Mouse (Mus musculus) neural tube, embryonic 11.5 days (tissue): ENCODE measurements around the gene Klhl35. TPM values are rescaled to one million over a fixed set of nuclear protein-coding genes. Genes with fewer than 3 reads are reported as not detected.
A peak's percentile ranks its signal among the peaks of the same experiment; 100 is the strongest.

Experiments used
- ATAC-seq: fragments of 200-750 bp; cut with Nextera tagmentation; 2 replicates; pipeline ENCODE4 v1.8.0; 2017; ENCODE audit warnings: moderate number of reproducible peaks, mild to moderate bottlenecking, moderate TSS enrichment, moderate library complexity; ENCODE audit not compliant: insufficient read depth, low FRiP score, low TSS enrichment
- DNase-seq: peaks from one replicate; pipeline ENCODE4 v3.0.0-alpha.2; 2015; ENCODE audit warnings: low spot score
- H3K27ac ChIP-seq: fragments of 300-500 bp; sonication (generic); 2 replicates; pipeline ENCODE4 v1.5.1; 2014; ENCODE audit warnings: low read depth, mild to moderate bottlenecking, low read length
- H3K27me3 ChIP-seq: fragments of 300-500 bp; sonication (generic); 2 replicates; pipeline ENCODE4 v1.6.1; 2014; ENCODE audit warnings: mild to moderate bottlenecking, low read length, mixed read lengths; ENCODE audit not compliant: control insufficient read depth, insufficient read depth
- H3K36me3 ChIP-seq: fragments of 300-500 bp; sonication (generic); 2 replicates; pipeline ENCODE4 v1.6.1; 2014; ENCODE audit warnings: mild to moderate bottlenecking, low read length, moderate library complexity, mixed read lengths; ENCODE audit not compliant: control insufficient read depth, insufficient read depth
- H3K4me1 ChIP-seq: fragments of 300-500 bp; sonication (generic); 2 replicates; pipeline ENCODE4 v1.6.1; 2014; ENCODE audit warnings: low read length, mixed read lengths; ENCODE audit not compliant: control insufficient read depth, insufficient read depth
- H3K4me2 ChIP-seq: fragments of 300-500 bp; sonication (generic); 2 replicates; pipeline ENCODE4 v1.6.1; 2014; ENCODE audit warnings: low read depth, mild to moderate bottlenecking, moderate library complexity
- H3K4me3 ChIP-seq: fragments of 300-500 bp; sonication (generic); 2 replicates; pipeline ENCODE4 v1.5.1; 2014; ENCODE audit warnings: low read depth, low read length
- H3K9ac ChIP-seq: fragments of 300-500 bp; sonication (generic); 2 replicates; pipeline ENCODE4 v1.6.1; 2014; ENCODE audit warnings: mild to moderate bottlenecking, low read length
- H3K9me3 ChIP-seq: fragments of 300-500 bp; sonication (generic); 2 replicates; pipeline ENCODE4 v1.6.1; 2016; ENCODE audit warnings: low read length; ENCODE audit not compliant: control insufficient read depth
- WGBS: fragments of 180-500 bp; shearing (Covaris S2); extraction: QIAGEN DNeasy Blood & Tissue Kit; methylation state at CpG from one replicate; pipeline ENCODE4 v1.1.7; 2014; 5-methylcytosine and 5-hydroxymethylcytosine counted together
- polyA plus RNA-seq: library from polyadenylated mRNA; unstranded; fragments of >200 nt; fragmentation: Nextera tagmentation; extraction: Ambion mirVana; gene quantifications from 2 replicates; pipeline ENCODE4 v1.2.1, GENCODE M21; 2014

The Klhl35 gene
- polyA plus RNA-seq, 1 experiment from 2014 or later: 31.4 TPM

DNA sequence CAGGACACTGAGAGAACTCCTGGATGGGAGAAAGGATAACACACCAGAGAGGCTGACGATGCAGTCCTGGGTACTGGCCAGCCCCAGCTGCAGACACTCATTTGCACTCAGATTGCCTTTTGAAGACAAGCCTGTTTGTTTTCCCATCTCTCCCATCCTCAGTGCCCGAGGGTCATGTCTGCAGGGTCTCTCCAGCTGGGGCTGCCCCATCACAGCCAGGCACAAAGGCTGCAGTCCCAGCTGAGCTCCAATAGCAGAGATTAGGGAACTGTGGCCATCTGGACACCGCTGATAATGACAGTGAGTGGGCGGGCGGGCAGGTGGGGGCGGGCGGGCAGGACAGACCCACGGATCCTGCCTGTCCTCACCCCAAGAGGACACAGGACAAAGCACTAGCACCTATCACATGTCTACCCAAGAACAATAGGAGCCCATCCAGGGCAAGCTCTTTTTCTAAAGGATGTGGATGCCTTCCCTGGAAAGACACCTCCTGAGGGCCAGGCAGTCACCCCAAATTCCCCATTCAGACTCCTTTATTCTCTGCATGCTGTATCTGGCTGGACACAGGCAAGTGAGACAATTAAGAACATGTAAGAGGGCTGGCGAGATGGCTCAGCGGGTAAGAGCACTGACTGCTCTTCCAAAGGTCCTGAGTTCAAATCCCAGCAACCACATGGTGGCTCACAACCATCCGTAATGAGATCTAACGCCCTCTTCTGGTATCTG, 9.2 kb downstream of the Klhl35 start:
- H3K27ac ChIP-seq: peak overlapping the region; percentile 69
- ATAC-seq (peak; percentile 78), DNase-seq (peak; percentile 76)
- H3K9ac ChIP-seq: no peak overlapping the region
- H3K27me3 ChIP-seq: no peaks in the 10 kb centered on the region
- H3K36me3 ChIP-seq: peaks cover 18% of the 10 kb centered on the region
- H3K4me3 ChIP-seq: no peak overlapping the region
- H3K9me3 ChIP-seq: no peaks in the 10 kb centered on the region
- 59% methylated on average over 12 of the region's 12 CpGs for WGBS
- H3K4me1 ChIP-seq: peaks cover 3% of the 10 kb centered on the region; the same call in 1 of the 2 replicates
- no peak overlapping the region for H3K4me2 ChIP-seq

DNA sequence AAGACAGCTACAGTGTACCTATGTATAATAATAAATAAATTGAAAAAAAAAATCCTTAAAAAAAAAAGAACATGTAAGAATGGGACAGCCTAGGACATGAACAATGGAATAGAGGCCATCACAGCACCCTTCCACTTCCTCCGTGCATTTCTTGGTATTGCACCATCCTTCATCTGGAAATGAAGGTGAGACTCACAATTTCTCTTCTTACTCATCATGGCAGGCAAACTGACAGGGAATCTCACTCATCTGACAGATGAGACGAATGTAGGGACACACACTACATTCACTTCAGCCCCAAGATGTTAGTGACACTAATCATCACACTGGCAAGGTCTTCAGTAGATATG, 9.7 kb downstream of the Klhl35 start:
- ATAC-seq (no peak), DNase-seq (peak; percentile 4)
- H3K9me3 ChIP-seq: no peaks in the 10 kb centered on the region
- peaks cover 3% of the 10 kb centered on the region; the same call in 1 of the 2 replicates for H3K4me1 ChIP-seq
- no peaks in the 10 kb centered on the region for H3K27me3 ChIP-seq
- peaks cover 18% of the 10 kb centered on the region for H3K36me3 ChIP-seq
- H3K9ac ChIP-seq: no peak overlapping the region
- peak overlapping the region; percentile 69 for H3K27ac ChIP-seq
- H3K4me3 ChIP-seq: no peak overlapping the region
- H3K4me2 ChIP-seq: no peak overlapping the region
- 88% methylated on average over 2 of the region's 2 CpGs for WGBS

DNA sequence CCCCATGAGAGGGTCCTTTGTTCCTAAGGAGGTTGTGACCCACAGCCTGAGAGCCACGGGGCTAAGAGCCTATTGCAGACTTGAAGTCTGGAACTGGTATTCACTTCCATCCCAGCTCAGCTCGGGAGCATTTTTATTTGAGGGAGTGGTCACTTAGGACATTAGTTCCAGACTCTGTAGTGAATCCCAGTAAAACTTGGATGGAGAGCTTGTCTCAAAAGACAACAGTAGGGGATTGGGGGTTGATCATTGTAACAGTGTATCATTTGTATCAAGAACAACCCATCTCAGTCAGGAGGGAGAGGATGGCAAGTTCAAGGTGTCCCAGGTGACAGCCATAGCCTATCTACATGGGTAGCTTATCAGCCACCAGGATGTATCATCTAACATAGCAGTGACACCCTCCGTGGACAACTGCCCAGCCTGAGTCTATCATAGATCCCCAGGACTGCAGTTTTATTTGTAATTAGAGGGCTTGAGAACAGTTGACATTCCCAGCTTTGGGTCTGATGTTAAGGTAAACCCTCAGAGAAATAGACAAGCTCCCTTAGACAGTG, 10.8 kb downstream of the Klhl35 start:
- H3K9ac ChIP-seq: no peak overlapping the region
- H3K36me3 ChIP-seq: peaks cover 25% of the 10 kb centered on the region
- ATAC-seq: no peak
- H3K4me2 ChIP-seq: no peak overlapping the region
- peaks cover 3% of the 10 kb centered on the region; the same call in 1 of the 2 replicates for H3K4me1 ChIP-seq
- no peak for DNase-seq
- H3K27me3 ChIP-seq: no peaks in the 10 kb centered on the region
- H3K27ac ChIP-seq: no peak overlapping the region
- no peaks in the 10 kb centered on the region for H3K9me3 ChIP-seq
- H3K4me3 ChIP-seq: no peak overlapping the region
- WGBS: 43% methylated on average over 3 of the region's 3 CpGs

DNA sequence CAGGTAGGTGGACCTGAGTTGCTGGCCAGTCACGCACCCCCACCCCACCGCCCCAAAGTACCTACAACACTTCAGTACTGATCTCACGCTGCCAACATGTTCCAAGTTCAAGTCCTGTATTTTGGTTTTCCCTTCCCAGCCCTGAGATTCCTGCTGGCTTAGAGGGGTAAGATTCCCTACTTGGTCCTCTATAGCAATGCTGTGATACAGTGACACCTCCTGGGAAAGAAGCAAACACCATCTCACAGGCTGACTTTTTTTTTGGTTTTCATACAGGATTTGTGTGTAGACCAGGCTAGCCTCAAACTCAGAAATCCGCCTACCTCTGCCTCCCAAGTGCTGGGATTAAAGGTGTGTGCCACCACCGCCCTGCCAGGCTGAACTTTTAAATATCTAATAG, 11.4 kb downstream of the Klhl35 start:
- no peak for ATAC-seq
- Histone ChIP-seq H3K27me3 (no peaks in the 10 kb centered on the region), H3K9me3 (no peaks in the 10 kb centered on the region), H3K4me1 (peaks cover 9% of the 10 kb centered on the region), H3K9ac (no peak overlapping the region), H3K27ac (no peak overlapping the region), H3K4me3 (no peak overlapping the region), H3K4me2 (no peak overlapping the region), H3K36me3 (peaks cover 29% of the 10 kb centered on the region)
- 88% methylated on average over 5 of the region's 5 CpGs for WGBS
- no peak for DNase-seq

DNA sequence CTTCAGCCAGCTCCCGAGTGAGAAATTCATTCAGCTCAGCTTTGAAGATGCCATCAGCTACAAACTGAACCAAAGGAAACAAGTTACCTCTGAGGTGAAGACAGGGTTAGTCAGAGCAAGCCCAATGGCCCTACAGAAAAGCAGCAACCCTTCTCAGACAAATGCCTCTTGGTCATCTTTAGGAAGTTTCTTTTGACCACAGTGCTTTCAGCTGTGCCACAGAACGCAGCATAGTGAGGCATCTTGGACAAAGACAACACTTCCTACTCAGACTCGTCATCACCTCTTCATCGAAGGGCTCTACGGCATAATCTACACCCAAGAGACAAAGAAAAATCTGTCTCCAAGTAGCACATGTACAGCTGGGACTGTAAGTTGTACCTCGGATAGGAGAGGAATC, 16.8 kb downstream of the Klhl35 start:
- ATAC-seq: no peak
- 0 out of 2 replicates have a peak overlapping the region, but pooled peaks have one; percentile 65 for H3K27ac ChIP-seq
- H3K4me1 ChIP-seq: peaks cover 8% of the 10 kb centered on the region
- peak overlapping the region; percentile 72 for H3K4me3 ChIP-seq
- DNase-seq: no peak
- H3K4me2 ChIP-seq: peak overlapping the region; percentile 71
- H3K9me3 ChIP-seq: no peaks in the 10 kb centered on the region
- H3K36me3 ChIP-seq: peaks cover 25% of the 10 kb centered on the region
- WGBS: 4% methylated on average over 6 of the region's 6 CpGs
- H3K9ac ChIP-seq: peak overlapping the region; percentile 93
- H3K27me3 ChIP-seq: no peaks in the 10 kb centered on the region

DNA sequence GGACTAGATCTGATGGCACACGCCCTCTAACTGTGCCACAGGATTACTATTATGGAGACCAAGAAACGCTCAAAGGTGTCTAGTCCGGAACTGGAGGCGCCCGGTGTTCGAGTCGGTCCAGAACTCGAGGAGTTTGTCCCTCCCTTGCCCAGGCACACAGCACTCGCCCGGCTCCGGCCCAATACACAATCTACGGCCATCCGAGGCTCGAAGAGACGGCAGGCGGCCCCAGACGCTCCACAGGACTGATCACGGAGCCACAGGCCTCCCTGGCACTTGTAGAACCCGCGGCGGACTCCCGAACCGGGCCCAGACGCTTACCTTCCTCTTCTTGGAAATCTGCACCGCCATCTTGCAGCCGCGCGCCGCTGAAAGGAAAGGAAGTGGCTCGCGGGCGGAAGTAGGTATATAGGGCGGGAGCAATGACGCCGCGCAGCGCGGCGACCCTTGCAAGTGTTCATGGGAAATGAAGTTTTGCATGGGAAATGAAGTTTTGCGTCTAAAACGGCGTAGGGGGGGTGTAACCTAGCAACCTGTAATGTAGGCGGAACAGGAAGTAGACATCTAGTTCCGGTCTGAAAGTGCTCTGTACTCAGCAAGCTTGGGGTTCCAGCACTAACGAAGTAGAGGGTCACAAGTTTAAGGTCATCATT, 17.6 kb downstream of the Klhl35 start, which contains the start of gene Rps3:
Gene Rps3 (minus strand): TSS at position 468 of the 653 bp plus-strand sequence.
- peak; percentile 95 for ATAC-seq
- Histone ChIP-seq H3K9ac (peak within 1 kb of the TSS; percentile 93), H3K4me2 (peak within 1 kb of the TSS; percentile 71), H3K27me3 (no peaks in the 10 kb centered on the region), H3K4me3 (peak within 1 kb of the TSS; percentile 72), H3K36me3 (peaks cover 20% of the 10 kb centered on the region), H3K9me3 (no peaks in the 10 kb centered on the region), H3K27ac (0 out of 2 replicates have a peak within 1 kb of the TSS, but pooled peaks have one; percentile 65), H3K4me1 (peaks cover 8% of the 10 kb centered on the region)
- DNase-seq: peak; percentile 95
- 0% methylated on average over 45 of the region's 45 CpGs for WGBS

DNA sequence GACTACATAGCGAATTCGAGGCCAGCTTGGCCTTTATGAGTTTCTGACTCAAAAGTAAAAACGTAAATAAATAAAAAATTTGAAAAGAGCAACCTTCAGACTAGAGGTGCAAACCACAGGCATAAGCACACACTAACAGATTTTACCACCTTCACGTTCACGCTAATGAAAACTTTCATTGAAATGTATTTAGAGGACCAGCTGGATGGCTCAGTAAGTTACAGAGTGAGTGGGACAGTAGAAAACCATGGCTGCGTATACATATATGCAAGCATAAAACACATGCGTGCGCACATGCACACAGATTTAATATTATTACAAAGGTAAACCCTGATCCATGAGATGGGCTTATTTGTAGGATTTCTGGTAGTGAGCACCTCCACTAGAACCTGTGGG, 18.1 kb downstream of the Klhl35 start:
- Histone ChIP-seq H3K36me3 (peaks cover 16% of the 10 kb centered on the region), H3K9ac (no peak overlapping the region), H3K27me3 (no peaks in the 10 kb centered on the region), H3K27ac (no peak overlapping the region), H3K4me3 (peak overlapping the region; percentile 72; the same call in 1 of the 2 replicates), H3K4me1 (peaks cover 8% of the 10 kb centered on the region), H3K9me3 (no peaks in the 10 kb centered on the region), H3K4me2 (peak overlapping the region; percentile 10)
- DNase-seq (no peak), ATAC-seq (peak; percentile 42)
- WGBS: 47% methylated on average over 8 of the region's 8 CpGs

DNA sequence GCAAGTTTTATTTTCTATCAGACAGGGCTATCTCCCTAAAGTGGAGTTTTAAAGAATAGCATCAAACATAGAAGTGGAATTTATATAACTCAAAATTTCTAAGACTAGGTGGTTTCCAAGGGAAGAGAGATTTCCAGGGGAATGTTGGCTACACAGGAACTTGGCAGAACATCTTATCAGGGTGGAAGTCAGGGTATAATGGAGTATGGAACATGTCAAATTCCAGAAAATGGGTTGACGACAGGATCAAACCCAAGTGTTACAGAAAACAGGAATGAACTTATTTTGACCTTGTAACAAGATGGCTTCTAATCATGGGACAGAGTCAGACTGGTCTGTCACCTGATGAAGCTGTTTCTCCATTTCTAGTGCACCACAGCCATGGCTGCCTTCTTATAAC, 18.9 kb downstream of the Klhl35 start:
- Histone ChIP-seq H3K9me3 (no peaks in the 10 kb centered on the region), H3K4me3 (no peak overlapping the region), H3K27ac (no peak overlapping the region), H3K9ac (no peak overlapping the region), H3K4me1 (peaks cover 8% of the 10 kb centered on the region), H3K4me2 (no peak overlapping the region), H3K36me3 (peaks cover 12% of the 10 kb centered on the region), H3K27me3 (no peaks in the 10 kb centered on the region)
- DNase-seq (no peak), ATAC-seq (no peak)
- 86% methylated on average over 1 of the region's 1 CpGs for WGBS
